Mouse (Mus musculus): ENCODE results near the gene Ercc1. TPM values are rescaled to one million over a fixed set of nuclear protein-coding genes. Genes with fewer than 3 reads are reported as not detected.

Ercc1 gene
- polyA plus RNA-seq, 1 experiment, result 46.6 TPM

- TF ChIP-seq POLR2A (IDR thresholded peaks at IDR 0.05; ENCODE audit: borderline replicate concordance, extremely low read depth, low read depth, low read length) (no peak), CTCF (IDR thresholded peaks at IDR 0.05; ENCODE audit: insufficient read depth, low read length) (no peak)
- Histone ChIP-seq H3K4me3 (replicated peaks; ENCODE audit: extremely low read depth, low read depth, low read length) (peak overlapping the region; percentile 88), H3K4me1 (ENCODE audit: control insufficient read depth, insufficient read depth, low read length) (peaks cover 5% of the 10 kb centered on the region)
- under 1% methylated on average over 52 of the region's 52 CpGs for WGBS
- DNase-seq, result peak; percentile 66
Observed at GRCm38 (mm10) chr7:19332709-19333352, 11.7 kb upstream of the Ercc1 start.

- Histone ChIP-seq H3K4me3 (replicated peaks; ENCODE audit: extremely low read depth, low read depth, low read length) (no peak overlapping the region), H3K4me1 (ENCODE audit: control insufficient read depth, insufficient read depth, low read length) (peaks cover 5% of the 10 kb centered on the region)
- no peak for TF ChIP-seq POLR2A (IDR thresholded peaks at IDR 0.05; ENCODE audit: borderline replicate concordance, extremely low read depth, low read depth, low read length)
- no peak for DNase-seq
- 40% methylated on average over 3 of the region's 3 CpGs for WGBS
Observed at GRCm38 (mm10) chr7:19335583-19335982, 9.0 kb upstream of the Ercc1 start.

- WGBS, result 56% methylated on average over 10 of the region's 10 CpGs
- DNase-seq, result no peak
- Histone ChIP-seq H3K4me3 (replicated peaks; ENCODE audit: extremely low read depth, low read depth, low read length) (no peak overlapping the region), H3K4me1 (ENCODE audit: control insufficient read depth, insufficient read depth, low read length) (peaks cover 5% of the 10 kb centered on the region)
- TF ChIP-seq POLR2A (IDR thresholded peaks at IDR 0.05; ENCODE audit: borderline replicate concordance, extremely low read depth, low read depth, low read length), result no peak
- TF ChIP-seq CTCF (IDR thresholded peaks at IDR 0.05; ENCODE audit: insufficient read depth, low read length), result no peak
Observed at GRCm38 (mm10) chr7:19337122-19337521, 7.5 kb upstream of the Ercc1 start.

- WGBS, result 56% methylated on average over 2 of the region's 2 CpGs
- Histone ChIP-seq H3K4me3 (replicated peaks; ENCODE audit: extremely low read depth, low read depth, low read length) (no peak overlapping the region), H3K4me1 (ENCODE audit: control insufficient read depth, insufficient read depth, low read length) (peaks cover 7% of the 10 kb centered on the region)
- no peak for TF ChIP-seq CTCF (IDR thresholded peaks at IDR 0.05; ENCODE audit: insufficient read depth, low read length)
- TF ChIP-seq POLR2A (IDR thresholded peaks at IDR 0.05; ENCODE audit: borderline replicate concordance, extremely low read depth, low read depth, low read length), result no peak
- no peak for DNase-seq
Observed at GRCm38 (mm10) chr7:19338060-19338459, 6.5 kb upstream of the Ercc1 start.

DNA sequence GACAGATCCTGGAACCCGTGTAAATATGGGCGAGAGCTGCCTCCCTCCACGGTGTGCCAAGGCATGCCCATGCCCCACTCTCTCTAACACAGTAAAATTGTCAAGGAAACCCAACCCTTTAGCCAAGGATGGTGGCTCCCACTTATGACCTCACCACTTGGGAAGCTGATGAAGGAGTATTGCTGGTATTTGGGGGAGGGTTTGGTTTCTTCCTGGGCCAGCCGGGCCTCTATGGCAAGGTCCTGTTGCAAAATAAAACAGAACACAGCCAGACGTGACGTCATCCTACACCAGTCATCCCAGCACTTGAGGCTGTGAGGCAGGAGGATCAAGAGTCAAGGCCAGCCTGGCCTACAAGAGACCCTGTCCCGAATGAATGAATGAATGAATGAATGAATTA is 6.0 kb upstream of the Ercc1 start:
- DNase-seq, result no peak
- H3K4me3 ChIP-seq (replicated peaks; ENCODE audit: extremely low read depth, low read depth, low read length), result no peak overlapping the region
- TF ChIP-seq CTCF (IDR thresholded peaks at IDR 0.05; ENCODE audit: insufficient read depth, low read length) (no peak), POLR2A (IDR thresholded peaks at IDR 0.05; ENCODE audit: borderline replicate concordance, extremely low read depth, low read depth, low read length) (no peak)
- H3K4me1 ChIP-seq (ENCODE audit: control insufficient read depth, insufficient read depth, low read length), result peaks cover 7% of the 10 kb centered on the region
- 55% methylated on average over 7 of the region's 7 CpGs for WGBS

- no peak for DNase-seq
- WGBS, result 25% methylated on average over 10 of the region's 10 CpGs
- TF ChIP-seq POLR2A (IDR thresholded peaks at IDR 0.05; ENCODE audit: borderline replicate concordance, extremely low read depth, low read depth, low read length), result no peak
- TF ChIP-seq CTCF (IDR thresholded peaks at IDR 0.05; ENCODE audit: insufficient read depth, low read length), result no peak
- Histone ChIP-seq H3K4me1 (ENCODE audit: control insufficient read depth, insufficient read depth, low read length) (peaks cover 14% of the 10 kb centered on the region), H3K4me3 (replicated peaks; ENCODE audit: extremely low read depth, low read depth, low read length) (no peak overlapping the region)
Observed at GRCm38 (mm10) chr7:19341250-19341649, 3.3 kb upstream of the Ercc1 start.

DNA sequence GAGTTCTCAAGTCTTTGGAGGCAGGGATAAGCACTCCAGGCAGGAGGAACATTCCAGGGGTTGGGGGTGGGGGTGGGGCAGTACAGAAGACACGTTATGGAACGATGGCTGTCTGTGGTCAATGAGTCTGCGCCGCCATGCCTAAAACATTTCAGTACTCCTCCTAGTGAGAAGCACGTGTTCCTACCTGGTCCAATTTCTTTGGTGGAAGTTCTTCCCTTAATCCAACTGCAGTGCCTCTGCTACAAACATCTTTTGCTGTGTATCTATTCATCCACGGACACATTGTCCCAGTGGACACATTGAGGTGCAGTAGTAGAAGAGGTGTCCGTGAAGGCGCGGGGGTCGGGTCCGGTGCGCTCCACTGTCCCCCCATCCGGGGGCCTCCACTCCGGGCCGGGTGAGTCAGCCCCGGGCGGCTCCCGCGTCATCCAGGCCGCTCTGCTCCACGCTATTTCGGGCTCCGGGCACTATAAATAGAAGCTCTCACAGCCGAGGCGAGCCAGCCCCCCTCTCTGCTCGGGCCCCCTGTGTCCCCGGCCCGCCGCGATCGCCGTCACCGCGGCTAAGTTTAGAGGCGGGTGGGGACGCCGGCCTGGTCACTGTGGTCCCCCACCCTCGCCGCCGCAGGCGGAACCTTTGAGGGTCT is 2.7 kb upstream of the Ercc1 start:
- H3K4me1 ChIP-seq (ENCODE audit: control insufficient read depth, insufficient read depth, low read length), result peaks cover 14% of the 10 kb centered on the region
- 1% methylated on average over 41 of the region's 41 CpGs for WGBS
- TF ChIP-seq POLR2A (IDR thresholded peaks at IDR 0.05; ENCODE audit: borderline replicate concordance, extremely low read depth, low read depth, low read length) (no peak), CTCF (IDR thresholded peaks at IDR 0.05; ENCODE audit: insufficient read depth, low read length) (no peak)
- DNase-seq, result no peak
- H3K4me3 ChIP-seq (replicated peaks; ENCODE audit: extremely low read depth, low read depth, low read length), result no peak overlapping the region

DNA sequence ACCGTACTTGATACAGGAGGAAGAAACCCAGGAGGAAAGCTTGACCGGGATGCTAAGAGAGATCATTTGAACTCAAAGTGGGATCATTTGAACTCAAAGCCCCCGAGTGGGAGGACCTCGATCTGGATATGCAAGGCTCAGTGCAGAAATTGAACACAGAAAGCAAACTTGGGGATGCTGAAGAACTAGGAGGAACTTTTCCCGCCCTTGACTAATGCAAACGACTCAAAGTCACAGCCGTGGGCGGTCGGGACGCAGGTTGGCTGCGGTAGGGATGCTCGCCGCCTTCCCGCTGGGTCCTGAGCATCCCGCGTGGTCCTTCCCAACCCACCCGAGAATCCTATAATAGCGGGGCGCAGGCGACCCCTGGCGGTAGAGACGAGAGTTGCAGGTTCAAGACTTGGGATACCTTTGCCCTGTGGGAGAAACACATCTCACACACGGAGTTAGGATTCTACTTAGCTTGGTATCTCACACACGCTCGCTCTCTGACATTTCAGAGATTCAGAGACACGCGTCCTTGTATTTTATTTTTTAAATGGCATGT is 2.0 kb upstream of the Ercc1 start:
- H3K4me1 ChIP-seq (ENCODE audit: control insufficient read depth, insufficient read depth, low read length), result peaks cover 14% of the 10 kb centered on the region
- H3K4me3 ChIP-seq (replicated peaks; ENCODE audit: extremely low read depth, low read depth, low read length), result peak overlapping the region; percentile 14
- TF ChIP-seq POLR2A (IDR thresholded peaks at IDR 0.05; ENCODE audit: borderline replicate concordance, extremely low read depth, low read depth, low read length) (no peak), CTCF (IDR thresholded peaks at IDR 0.05; ENCODE audit: insufficient read depth, low read length) (peak; percentile 85)
- DNase-seq, result peak; percentile 88
- WGBS, result under 1% methylated on average over 27 of the region's 27 CpGs

GRCm38 (mm10) chr7:19343210-19343808 is 1.3 kb upstream of the Ercc1 start:
- H3K4me1 ChIP-seq (ENCODE audit: control insufficient read depth, insufficient read depth, low read length), result peaks cover 14% of the 10 kb centered on the region
- TF ChIP-seq CTCF (IDR thresholded peaks at IDR 0.05; ENCODE audit: insufficient read depth, low read length) (peak; percentile 95), POLR2A (IDR thresholded peaks at IDR 0.05; ENCODE audit: borderline replicate concordance, extremely low read depth, low read depth, low read length) (no peak)
- H3K4me3 ChIP-seq (replicated peaks; ENCODE audit: extremely low read depth, low read depth, low read length), result peak overlapping the region; percentile 31
- peak; percentile 82 for DNase-seq
- under 1% methylated on average over 11 of the region's 11 CpGs for WGBS

Measured in lung, adult 2 months (tissue).